Mouse (Mus musculus): Measurements from ENCODE around the gene Ndufs5. TPM values are rescaled to one million over a fixed set of nuclear protein-coding genes. Genes with fewer than 3 reads are reported as not detected.

Ndufs5 gene
- polyA plus RNA-seq, 1 experiment from 2014 or later = 157 TPM

- 79% methylated on average over 9 of the region's 9 CpGs for WGBS (ENCODE audit: insufficient replicate concordance)
- Histone ChIP-seq H3K36me3 (replicated peaks) (peaks cover 41% of the 10 kb centered on the region), H3K9ac (no peak overlapping the region), H3K9me3 (replicated peaks) (no peaks in the 10 kb centered on the region), H3K4me1 (replicated peaks) (no peaks in the 10 kb centered on the region), H3K4me3 (replicated peaks) (no peak overlapping the region), H3K4me2 (no peak overlapping the region), H3K27me3 (no peaks in the 10 kb centered on the region), H3K27ac (replicated peaks) (no peak overlapping the region)
- ATAC-seq (ENCODE audit: insufficient read depth) = peak; percentile 25; the same call in 1 of the 2 replicates
These were observed 15.5 kb upstream of the Ndufs5 start for GRCm38 (mm10) chr4:123733532-123733931.

GRCm38 (mm10) chr4:123732921-123733320 is 14.9 kb upstream of the Ndufs5 start:
- Histone ChIP-seq H3K4me2 (no peak overlapping the region), H3K27me3 (no peaks in the 10 kb centered on the region), H3K9ac (no peak overlapping the region), H3K36me3 (replicated peaks) (peaks cover 34% of the 10 kb centered on the region), H3K9me3 (replicated peaks) (no peaks in the 10 kb centered on the region), H3K4me1 (replicated peaks) (no peaks in the 10 kb centered on the region), H3K4me3 (replicated peaks) (no peak overlapping the region), H3K27ac (replicated peaks) (no peak overlapping the region)
- 54% methylated on average over 2 of the region's 2 CpGs for WGBS (ENCODE audit: insufficient replicate concordance)
- no peak for ATAC-seq (ENCODE audit: insufficient read depth)

DNA sequence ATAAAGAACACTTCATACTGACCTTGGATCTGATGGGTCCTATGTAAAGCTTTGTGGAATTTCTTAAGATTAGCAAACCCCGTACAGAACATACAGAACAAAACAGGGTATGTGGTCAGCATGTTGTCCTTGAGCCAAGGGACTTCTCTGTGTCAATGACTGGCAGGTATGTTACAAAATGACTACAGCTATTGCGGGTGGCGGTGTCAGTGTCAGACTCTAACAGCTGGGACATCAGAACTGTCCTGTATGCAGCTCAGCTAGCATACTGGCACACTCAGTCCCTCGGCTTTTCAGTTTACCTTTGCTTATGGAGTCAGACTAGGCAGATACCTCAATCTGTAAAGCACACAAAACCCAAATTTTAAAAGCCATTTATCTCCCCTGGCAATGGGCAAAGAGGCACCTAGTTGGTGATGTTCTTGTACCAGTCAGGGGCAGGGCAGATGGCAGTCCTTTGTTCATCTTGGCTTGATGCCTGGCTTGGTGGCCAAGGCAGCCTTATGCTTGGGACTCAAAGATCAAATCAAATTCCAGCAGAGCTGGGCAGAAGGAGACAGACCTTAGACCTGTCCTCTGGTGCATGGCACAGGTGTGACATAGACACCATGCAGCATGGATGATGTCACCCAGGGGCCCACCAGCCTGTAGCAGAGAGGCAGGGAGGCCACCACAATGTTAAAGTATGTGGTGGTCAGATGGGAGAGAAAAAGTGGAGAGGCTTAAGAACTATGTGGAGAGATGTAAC is 14.3 kb upstream of the Ndufs5 start:
- no peak overlapping the region for H3K4me3 ChIP-seq (replicated peaks)
- no peak for ATAC-seq (ENCODE audit: insufficient read depth)
- no peaks in the 10 kb centered on the region for H3K27me3 ChIP-seq
- 81% methylated on average over 4 of the region's 4 CpGs for WGBS (ENCODE audit: insufficient replicate concordance)
- no peak overlapping the region for H3K4me2 ChIP-seq
- peaks cover 29% of the 10 kb centered on the region for H3K36me3 ChIP-seq (replicated peaks)
- H3K9ac ChIP-seq = no peak overlapping the region
- H3K9me3 ChIP-seq (replicated peaks) = no peaks in the 10 kb centered on the region
- H3K27ac ChIP-seq (replicated peaks) = no peak overlapping the region
- no peaks in the 10 kb centered on the region for H3K4me1 ChIP-seq (replicated peaks)

GRCm38 (mm10) chr4:123721761-123722160 is 3.8 kb upstream of the Ndufs5 start:
- WGBS (ENCODE audit: insufficient replicate concordance) = 73% methylated on average over 4 of the region's 4 CpGs
- H3K27me3 ChIP-seq = no peaks in the 10 kb centered on the region
- H3K4me2 ChIP-seq = no peak overlapping the region

DNA sequence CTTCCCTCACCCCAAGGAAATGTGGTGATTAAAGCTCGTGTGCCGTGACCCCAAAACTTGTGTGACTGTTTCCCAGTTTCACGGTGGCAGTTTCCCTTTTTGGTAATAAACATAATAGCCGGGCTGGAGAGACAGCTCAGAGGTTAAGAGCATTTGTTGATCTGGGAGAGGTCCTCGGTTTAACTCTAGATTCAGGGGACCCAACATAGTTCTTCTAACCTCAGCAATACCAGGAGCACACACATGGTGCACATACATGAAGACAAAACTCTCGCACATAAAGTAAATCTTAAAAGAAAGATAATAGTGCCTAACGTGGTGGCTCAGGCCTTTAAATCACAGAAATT is 405 bp upstream of the Ndufs5 start:
- Histone ChIP-seq H3K9me3 (replicated peaks) (no peaks in the 10 kb centered on the region), H3K4me3 (replicated peaks) (peak overlapping the region; percentile 70), H3K36me3 (replicated peaks) (peaks cover 18% of the 10 kb centered on the region), H3K27me3 (no peaks in the 10 kb centered on the region), H3K9ac (peak overlapping the region; percentile 46; the same call in 1 of the 2 replicates), H3K27ac (replicated peaks) (peak overlapping the region; percentile 85), H3K4me1 (replicated peaks) (peaks cover 18% of the 10 kb centered on the region), H3K4me2 (peak overlapping the region; percentile 81)
- WGBS (ENCODE audit: insufficient replicate concordance) = 11% methylated on average over 7 of the region's 7 CpGs
- peak; percentile 33; the same call in 1 of the 2 replicates for ATAC-seq (ENCODE audit: insufficient read depth)

More at GRCm38 (mm10) chr4:123721761-123722160, 3.8 kb upstream of the Ndufs5 start:
- peaks cover 15% of the 10 kb centered on the region for H3K4me1 ChIP-seq (replicated peaks)
- H3K36me3 ChIP-seq (replicated peaks) = no peaks in the 10 kb centered on the region
- no peak overlapping the region for H3K9ac ChIP-seq
- no peak overlapping the region for H3K4me3 ChIP-seq (replicated peaks)
- H3K27ac ChIP-seq (replicated peaks) = no peak overlapping the region
- no peak for ATAC-seq (ENCODE audit: insufficient read depth)
- no peaks in the 10 kb centered on the region for H3K9me3 ChIP-seq (replicated peaks)

DNA sequence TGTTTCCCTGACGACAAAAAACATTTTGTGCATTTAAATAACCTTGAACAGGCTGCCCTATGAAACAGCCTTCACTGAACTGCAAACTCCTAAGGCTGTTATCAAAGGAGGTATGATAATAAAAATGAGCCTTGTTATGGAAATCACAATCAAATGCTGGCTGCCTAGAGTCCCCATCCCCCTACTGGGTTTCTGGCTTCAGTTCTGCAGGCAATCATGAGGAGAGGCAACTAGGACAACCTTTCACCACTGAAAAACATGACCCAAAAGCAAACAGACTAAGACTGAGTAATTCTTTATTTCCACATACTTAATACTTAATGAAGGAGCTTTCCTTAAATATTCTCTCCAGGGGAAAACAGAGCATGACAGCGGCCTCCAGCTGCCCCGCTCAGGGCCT is 5.6 kb downstream of the Ndufs5 start:
- Histone ChIP-seq H3K36me3 (replicated peaks) (peaks cover 27% of the 10 kb centered on the region), H3K4me1 (replicated peaks) (peaks cover 8% of the 10 kb centered on the region), H3K27me3 (no peaks in the 10 kb centered on the region), H3K9me3 (replicated peaks) (no peaks in the 10 kb centered on the region), H3K4me3 (replicated peaks) (no peak overlapping the region), H3K9ac (no peak overlapping the region), H3K27ac (replicated peaks) (no peak overlapping the region), H3K4me2 (no peak overlapping the region)
- ATAC-seq (ENCODE audit: insufficient read depth) = no peak
- WGBS (ENCODE audit: insufficient replicate concordance) = 77% methylated on average over 3 of the region's 3 CpGs

GRCm38 (mm10) chr4:123707340-123707739 is 10.7 kb downstream of the Ndufs5 start:
- no peaks in the 10 kb centered on the region for H3K9me3 ChIP-seq (replicated peaks)
- 73% methylated on average over 5 of the region's 5 CpGs for WGBS (ENCODE audit: insufficient replicate concordance)
- ATAC-seq (ENCODE audit: insufficient read depth) = no peak
- H3K36me3 ChIP-seq (replicated peaks) = peaks cover 5% of the 10 kb centered on the region; the same call in 1 of the 2 replicates
- H3K4me1 ChIP-seq (replicated peaks) = no peaks in the 10 kb centered on the region
- H3K4me3 ChIP-seq (replicated peaks) = no peak overlapping the region
- no peak overlapping the region for H3K4me2 ChIP-seq
- no peak overlapping the region for H3K27ac ChIP-seq (replicated peaks)
- H3K27me3 ChIP-seq = no peaks in the 10 kb centered on the region
- H3K9ac ChIP-seq = no peak overlapping the region

GRCm38 (mm10) chr4:123705340-123705739 is 12.7 kb downstream of the Ndufs5 start:
- no peak overlapping the region for H3K4me2 ChIP-seq
- ATAC-seq (ENCODE audit: insufficient read depth) = no peak
- no peaks in the 10 kb centered on the region for H3K9me3 ChIP-seq (replicated peaks)
- H3K4me1 ChIP-seq (replicated peaks) = no peaks in the 10 kb centered on the region
- no peaks in the 10 kb centered on the region for H3K27me3 ChIP-seq
- H3K27ac ChIP-seq (replicated peaks) = no peak overlapping the region
- H3K4me3 ChIP-seq (replicated peaks) = no peak overlapping the region
- 72% methylated on average over 2 of the region's 2 CpGs for WGBS (ENCODE audit: insufficient replicate concordance)
- no peak overlapping the region for H3K9ac ChIP-seq
- H3K36me3 ChIP-seq (replicated peaks) = no peaks in the 10 kb centered on the region

GRCm38 (mm10) chr4:123693384-123693783 is 24.6 kb downstream of the Ndufs5 start:
- H3K27ac ChIP-seq (replicated peaks) = no peak overlapping the region
- WGBS (ENCODE audit: insufficient replicate concordance) = 71% methylated on average over 12 of the region's 12 CpGs
- H3K4me2 ChIP-seq = no peak overlapping the region
- H3K9ac ChIP-seq = no peak overlapping the region
- H3K4me1 ChIP-seq (replicated peaks) = no peaks in the 10 kb centered on the region
- no peak overlapping the region for H3K4me3 ChIP-seq (replicated peaks)
- no peaks in the 10 kb centered on the region for H3K9me3 ChIP-seq (replicated peaks)
- peaks cover 23% of the 10 kb centered on the region for H3K27me3 ChIP-seq
- no peaks in the 10 kb centered on the region for H3K36me3 ChIP-seq (replicated peaks)
- ATAC-seq (ENCODE audit: insufficient read depth) = no peak

DNA sequence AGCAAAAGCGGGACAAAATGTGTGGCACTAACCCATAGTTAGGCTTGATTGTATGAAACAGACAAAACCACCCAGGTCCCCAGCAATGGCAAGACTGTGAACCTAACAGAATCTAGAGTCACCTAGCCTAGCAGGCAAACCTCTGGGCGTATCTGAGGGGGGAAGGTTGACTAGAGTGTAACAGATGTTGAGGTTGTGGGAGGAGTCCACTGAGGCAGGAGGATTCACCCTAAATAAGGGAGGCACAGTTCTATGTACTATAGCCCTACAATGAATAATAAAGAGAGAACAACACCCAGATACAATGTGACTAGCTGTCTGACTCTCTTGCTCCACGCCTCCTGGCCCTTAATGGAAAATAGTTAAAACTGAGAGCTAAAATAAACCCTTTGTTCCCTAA is 25.9 kb downstream of the Ndufs5 start:
- Histone ChIP-seq H3K27ac (replicated peaks) (no peak overlapping the region), H3K9me3 (replicated peaks) (no peaks in the 10 kb centered on the region), H3K27me3 (peaks cover 33% of the 10 kb centered on the region), H3K36me3 (replicated peaks) (no peaks in the 10 kb centered on the region), H3K4me1 (replicated peaks) (no peaks in the 10 kb centered on the region), H3K9ac (no peak overlapping the region), H3K4me3 (replicated peaks) (no peak overlapping the region), H3K4me2 (no peak overlapping the region)
- ATAC-seq (ENCODE audit: insufficient read depth) = no peak
- WGBS (ENCODE audit: insufficient replicate concordance) = 61% methylated on average over 3 of the region's 3 CpGs

GRCm38 (mm10) chr4:123690311-123690710 is 27.7 kb downstream of the Ndufs5 start:
- Histone ChIP-seq H3K27me3 (peaks cover 51% of the 10 kb centered on the region), H3K36me3 (replicated peaks) (no peaks in the 10 kb centered on the region), H3K9me3 (replicated peaks) (no peaks in the 10 kb centered on the region), H3K4me2 (no peak overlapping the region), H3K4me1 (replicated peaks) (peaks cover 5% of the 10 kb centered on the region; the same call in 1 of the 2 replicates), H3K27ac (replicated peaks) (no peak overlapping the region), H3K9ac (no peak overlapping the region), H3K4me3 (replicated peaks) (no peak overlapping the region)
- 73% methylated on average over 10 of the region's 10 CpGs for WGBS (ENCODE audit: insufficient replicate concordance)
- no peak for ATAC-seq (ENCODE audit: insufficient read depth)

Measured in liver, embryonic 15.5 days (tissue).